Mouse (Mus musculus) fibroblast of lung, adult 2 months (primary cell): ENCODE data around the gene Pecam1.
"Not testable (repeated sequence)": the region's sequence is repeated elsewhere in the genome, so short reads cannot be mapped to it uniquely, and the experiment has no call there.

Experiments used
- DNase-seq: peaks from one replicate; pipeline ENCODE4 v3.0.0-alpha.2; 2011; ENCODE audit warnings: low read depth

The Pecam1 gene

GRCm38 (mm10) chr11:106729656-106730055 lies 20.8 kb downstream of the Pecam1 start:
- DNase-seq = no peak

GRCm38 (mm10) chr11:106728402-106729366 lies 21.7 kb downstream of the Pecam1 start:
- no peak for DNase-seq

GRCm38 (mm10) chr11:106727967-106728366 lies 22.5 kb downstream of the Pecam1 start:
- DNase-seq = no peak

- DNase-seq = not testable (repeated sequence)
Observed at GRCm38 (mm10) chr11:106724916-106725235, 25.6 kb downstream of the Pecam1 start.

- no peak for DNase-seq
Observed at GRCm38 (mm10) chr11:106724176-106724915, 26.1 kb downstream of the Pecam1 start.

- no peak for DNase-seq
Observed at GRCm38 (mm10) chr11:106723611-106724125, 26.8 kb downstream of the Pecam1 start.

- peak; percentile 63 for DNase-seq
Observed at GRCm38 (mm10) chr11:106722831-106723361, 27.5 kb downstream of the Pecam1 start.

- DNase-seq = no peak
Observed at GRCm38 (mm10) chr11:106720379-106720778, 30.0 kb downstream of the Pecam1 start.

- no peak for DNase-seq
Observed at GRCm38 (mm10) chr11:106716568-106716967, 33.9 kb downstream of the Pecam1 start.

- DNase-seq = no peak
Observed at GRCm38 (mm10) chr11:106715066-106715465, 35.4 kb downstream of the Pecam1 start.

- no peak for DNase-seq
Observed at GRCm38 (mm10) chr11:106710789-106711188, 39.6 kb downstream of the Pecam1 start.

- no peak for DNase-seq
Observed at GRCm38 (mm10) chr11:106709227-106709985, 41.0 kb downstream of the Pecam1 start.

- DNase-seq = no peak
Observed at GRCm38 (mm10) chr11:106707866-106708265, 42.6 kb downstream of the Pecam1 start.

GRCm38 (mm10) chr11:106707085-106707484 lies 43.3 kb downstream of the Pecam1 start:
- no peak for DNase-seq

GRCm38 (mm10) chr11:106706212-106706611 lies 44.2 kb downstream of the Pecam1 start:
- no peak for DNase-seq

GRCm38 (mm10) chr11:106704399-106705111 lies 45.9 kb downstream of the Pecam1 start:
- DNase-seq = no peak

- no peak for DNase-seq
Observed at GRCm38 (mm10) chr11:106703931-106704330, 46.5 kb downstream of the Pecam1 start.

GRCm38 (mm10) chr11:106702584-106702983 lies 47.8 kb downstream of the Pecam1 start:
- DNase-seq = no peak

- DNase-seq = no peak
Observed at GRCm38 (mm10) chr11:106701589-106701988, 48.8 kb downstream of the Pecam1 start.

- DNase-seq = no peak
Observed at GRCm38 (mm10) chr11:106699083-106699482, 51.3 kb downstream of the Pecam1 start.

GRCm38 (mm10) chr11:106698289-106698688 lies 52.1 kb downstream of the Pecam1 start:
- DNase-seq = no peak
